ENCODE assay signal across 29 mouse cellular contexts in genomic region chr19:48123777-48124176, GRCm38 (mm10).
DNase-seq lines count a peak whose midpoint lies in the region; ATAC-seq lines count a peak whose summit lies in the region.
"Had no signal": no experiment of that assay in that cellular context is flagged by ENCODE, and none has a peak within 500 bp of the region (broad histone marks: within the 10 kb centered on the region; RNA-seq: fewer than 3 reads in every experiment).

No protein-coding gene starts in this region.

- H3K36me3 ChIP-seq in hindbrain, embryonic 12.5 days, result no peaks in the 10 kb centered on the region
- H3K36me3 ChIP-seq in hindbrain, embryonic 16.5 days (ENCODE audit: control insufficient read depth, insufficient read depth, low read length), result no peaks in the 10 kb centered on the region
- H3K36me3 ChIP-seq: embryonic facial prominence, embryonic 13.5 days; heart, embryonic 13.5 days; intestine, embryonic 15.5 days; liver, embryonic 12.5 days; neural tube, embryonic 12.5 days had no signal

- DNase-seq in layer of hippocampus, adult 9-11 months, result peak; percentile 10
- no peak for DNase-seq in layer of hippocampus, postnatal 14 days (ENCODE audit: low spot score in 2 of 2)
- peak; percentile 22 for DNase-seq in right cerebral cortex, postnatal 25 days
- DNase-seq in right cerebral cortex, postnatal 14 days, result no peak
- no peak for DNase-seq in thymus, postnatal 36 days
- DNase-seq: adrenal gland, postnatal 25 days; B cell, adult 2 months; cerebellum, adult 18-20 months; cerebellum, postnatal 10 days; gastrocnemius, postnatal 10 days; heart, postnatal 10 days; kidney, adult 2 months; kidney, postnatal 4 days; liver, postnatal 0 days; lung, postnatal 36 days; thymus, adult 2 months; thymus, postnatal 4 days had no signal

- H3K4me1 ChIP-seq in hindbrain, embryonic 12.5 days, result peaks cover 8% of the 10 kb centered on the region; the same call in 1 of the 2 replicates
- H3K4me1 ChIP-seq in hindbrain, embryonic 16.5 days (ENCODE audit: control insufficient read depth, insufficient read depth, low read depth, low read length), result no peaks in the 10 kb centered on the region
- H3K4me1 ChIP-seq: embryonic facial prominence, embryonic 13.5 days; intestine, embryonic 15.5 days; liver, embryonic 12.5 days had no signal

- 89% methylated on average over 4 of the region's 4 CpGs for WGBS in hindbrain, embryonic 12.5 days
- WGBS in hindbrain, embryonic 16.5 days, result 69% methylated on average over 4 of the region's 4 CpGs

- no peak overlapping the region for H3K4me3 ChIP-seq in hindbrain, embryonic 12.5 days
- H3K4me3 ChIP-seq in hindbrain, embryonic 16.5 days (ENCODE audit: low read length), result no peak overlapping the region
- H3K4me3 ChIP-seq: embryonic facial prominence, embryonic 13.5 days; heart, embryonic 13.5 days; intestine, embryonic 15.5 days; liver, embryonic 12.5 days; myocyte; neural tube, embryonic 12.5 days had no signal

- no peaks in the 10 kb centered on the region for H3K9me3 ChIP-seq in hindbrain, embryonic 12.5 days (replicated peaks)
- H3K9me3 ChIP-seq in hindbrain, embryonic 16.5 days (ENCODE audit: control insufficient read depth, low read length), result no peaks in the 10 kb centered on the region
- H3K9me3 ChIP-seq: embryonic facial prominence, embryonic 13.5 days; heart, embryonic 13.5 days; intestine, embryonic 15.5 days; liver, embryonic 12.5 days; neural tube, embryonic 12.5 days had no signal

- no peak overlapping the region for H3K9ac ChIP-seq in hindbrain, embryonic 12.5 days
- no peak overlapping the region for H3K9ac ChIP-seq in hindbrain, embryonic 16.5 days (ENCODE audit: low read depth, low read length)
- H3K9ac ChIP-seq: embryonic facial prominence, embryonic 13.5 days; heart, embryonic 13.5 days; intestine, embryonic 15.5 days; liver, embryonic 12.5 days; liver, postnatal 0 days; neural tube, embryonic 12.5 days had no signal

- no peaks in the 10 kb centered on the region for H3K27me3 ChIP-seq in hindbrain, embryonic 12.5 days
- no peaks in the 10 kb centered on the region for H3K27me3 ChIP-seq in hindbrain, embryonic 16.5 days (replicated peaks; ENCODE audit: control insufficient read depth, insufficient read depth, low read length)
- H3K27me3 ChIP-seq: embryonic facial prominence, embryonic 13.5 days; heart, embryonic 13.5 days; intestine, embryonic 15.5 days; liver, embryonic 12.5 days; neural tube, embryonic 12.5 days had no signal

- ATAC-seq in hindbrain, embryonic 12.5 days (ENCODE audit: low FRiP score), result no peak
- ATAC-seq in hindbrain, embryonic 16.5 days, result no peak
- ATAC-seq: intestine, embryonic 15.5 days; liver, embryonic 12.5 days; liver, postnatal 0 days; midbrain, embryonic 16.5 days had no signal

- no peak overlapping the region for H3K4me2 ChIP-seq in hindbrain, embryonic 12.5 days (replicated peaks)
- no peak overlapping the region for H3K4me2 ChIP-seq in hindbrain, embryonic 16.5 days (ENCODE audit: low read length)
- H3K4me2 ChIP-seq: embryonic facial prominence, embryonic 13.5 days; heart, embryonic 13.5 days; intestine, embryonic 15.5 days; liver, embryonic 12.5 days; midbrain, embryonic 11.5 days; neural tube, embryonic 12.5 days had no signal

- peak overlapping the region; percentile 7; the same call in 1 of the 2 replicates for H3K27ac ChIP-seq in hindbrain, embryonic 12.5 days
- H3K27ac ChIP-seq in hindbrain, embryonic 16.5 days (ENCODE audit: low read depth, low read length), result no peak overlapping the region
- H3K27ac ChIP-seq: embryonic facial prominence, embryonic 13.5 days; heart, embryonic 13.5 days; intestine, embryonic 15.5 days; kidney, postnatal 0 days; liver, embryonic 12.5 days; neural tube, embryonic 12.5 days; stomach, postnatal 0 days had no signal

Comparison
In these comparisons a context has a peak if more than half of its experiments do, and no peak if none do; other contexts are left out.
1. DNase-seq: peak in layer of hippocampus, adult 9-11 months (single experiment) and right cerebral cortex, postnatal 25 days (single experiment); none in layer of hippocampus, postnatal 14 days (0 of 2), right cerebral cortex, postnatal 14 days (single experiment) and thymus, postnatal 36 days (0 of 2).